In the genomic region with DNA sequence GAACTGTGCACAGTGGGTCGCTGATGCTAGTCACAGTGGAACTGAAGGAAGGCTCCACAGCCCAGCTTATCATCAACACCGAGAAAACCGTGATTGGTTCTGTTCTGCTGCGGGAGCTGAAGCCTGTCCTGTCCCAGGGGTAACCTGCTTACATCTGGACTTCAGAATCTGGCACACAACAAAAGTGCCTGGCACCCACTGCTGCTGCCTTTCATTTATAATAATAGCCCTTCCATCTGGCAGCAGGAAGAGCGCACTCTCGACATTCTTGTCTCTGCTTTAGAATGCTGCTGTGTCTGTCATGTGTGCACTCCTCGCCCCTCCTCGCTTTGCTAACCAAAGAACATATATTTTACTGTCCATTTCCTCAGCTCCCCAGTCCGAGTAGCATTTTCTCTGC, we compare ENCODE assay signal across 23 mouse cellular contexts.
DNase-seq lines count a peak whose midpoint lies in the region; ATAC-seq and TF ChIP-seq lines count a peak whose summit lies in the region.
"Had no signal": no experiment of that assay in that cellular context is flagged by ENCODE, and none has a peak within 500 bp of the region (broad histone marks: within the 10 kb centered on the region; RNA-seq: fewer than 3 reads in every experiment).

No protein-coding gene starts in this region.

- peaks cover 15% of the 10 kb centered on the region for H3K4me1 ChIP-seq in forebrain, embryonic 11.5 days (replicated peaks; ENCODE audit: control insufficient read depth, insufficient read depth, low read length)
- H3K4me1 ChIP-seq in forebrain, postnatal 0 days (ENCODE audit: insufficient read depth) = 0 out of 2 replicates have a peak, but pooled peaks cover 6% of the 10 kb centered on the region
- peaks cover 24% of the 10 kb centered on the region for H3K4me1 ChIP-seq in hindbrain, embryonic 13.5 days (replicated peaks)
- peaks cover 5% of the 10 kb centered on the region; the same call in 1 of the 2 replicates for H3K4me1 ChIP-seq in hindbrain, embryonic 16.5 days (ENCODE audit: control insufficient read depth, insufficient read depth, low read depth, low read length)
- 0 out of 2 replicates have a peak, but pooled peaks cover 4% of the 10 kb centered on the region for H3K4me1 ChIP-seq in heart, postnatal 0 days (ENCODE audit: control insufficient read depth, insufficient read depth)
- H3K4me1 ChIP-seq in intestine, embryonic 15.5 days (replicated peaks) = 0 out of 2 replicates have a peak, but pooled peaks cover 2% of the 10 kb centered on the region

- H3K9me3 ChIP-seq in forebrain, embryonic 11.5 days (ENCODE audit: control insufficient read depth, low read length) = no peaks in the 10 kb centered on the region
- no peaks in the 10 kb centered on the region for H3K9me3 ChIP-seq in forebrain, postnatal 0 days (ENCODE audit: low read length)
- H3K9me3 ChIP-seq in hindbrain, embryonic 13.5 days = no peaks in the 10 kb centered on the region
- H3K9me3 ChIP-seq in hindbrain, embryonic 16.5 days (ENCODE audit: control insufficient read depth, low read length) = no peaks in the 10 kb centered on the region
- no peaks in the 10 kb centered on the region for H3K9me3 ChIP-seq in heart, postnatal 0 days (replicated peaks; ENCODE audit: control insufficient read depth, low read length)
- H3K9me3 ChIP-seq in intestine, embryonic 15.5 days = no peaks in the 10 kb centered on the region
- H3K9me3 ChIP-seq: embryonic facial prominence, embryonic 15.5 days; limb, embryonic 10.5 days; megakaryocyte, embryonic 14.5 days had no signal

- no peak overlapping the region for H3K9ac ChIP-seq in forebrain, embryonic 11.5 days (ENCODE audit: low read length)
- no peak overlapping the region for H3K9ac ChIP-seq in forebrain, postnatal 0 days
- no peak overlapping the region for H3K9ac ChIP-seq in hindbrain, embryonic 13.5 days
- no peak overlapping the region for H3K9ac ChIP-seq in hindbrain, embryonic 16.5 days (ENCODE audit: low read depth, low read length)
- H3K9ac ChIP-seq in heart, postnatal 0 days (replicated peaks; ENCODE audit: low read depth, low read length) = no peak overlapping the region
- no peak overlapping the region for H3K9ac ChIP-seq in intestine, embryonic 15.5 days
- H3K9ac ChIP-seq: embryonic facial prominence, embryonic 15.5 days; liver, postnatal 0 days had no signal

- no peak for TF ChIP-seq CTCF in forebrain, postnatal 0 days (IDR thresholded peaks at IDR 0.05; ENCODE audit: low read depth)
- no peak for TF ChIP-seq CTCF in brain, embryonic 14.5 days (IDR thresholded peaks at IDR 0.05; ENCODE audit: borderline replicate concordance, extremely low read depth, insufficient read depth, insufficient read length)
- TF ChIP-seq CTCF in heart, postnatal 0 days (IDR thresholded peaks at IDR 0.05; ENCODE audit: low read depth) = no peak

- H3K4me3 ChIP-seq in forebrain, embryonic 11.5 days (ENCODE audit: low read depth, low read length) = no peak overlapping the region
- no peak overlapping the region for H3K4me3 ChIP-seq in forebrain, postnatal 0 days (ENCODE audit: low read depth, low read length)
- H3K4me3 ChIP-seq in hindbrain, embryonic 13.5 days = no peak overlapping the region
- no peak overlapping the region for H3K4me3 ChIP-seq in hindbrain, embryonic 16.5 days (ENCODE audit: low read length)
- H3K4me3 ChIP-seq in heart, postnatal 0 days (ENCODE audit: low read depth, low read length) = no peak overlapping the region
- no peak overlapping the region for H3K4me3 ChIP-seq in intestine, embryonic 15.5 days (replicated peaks)
- H3K4me3 ChIP-seq: embryonic facial prominence, embryonic 15.5 days; gastrocnemius, adult 2 months; limb, embryonic 10.5 days; megakaryocyte, embryonic 14.5 days had no signal

- no peak overlapping the region for H3K27ac ChIP-seq in forebrain, embryonic 11.5 days (ENCODE audit: low read depth, low read length)
- no peak overlapping the region for H3K27ac ChIP-seq in forebrain, postnatal 0 days (ENCODE audit: low read depth, low read length)
- 0 out of 2 replicates have a peak overlapping the region, but pooled peaks have one; percentile 37 for H3K27ac ChIP-seq in hindbrain, embryonic 13.5 days
- no peak overlapping the region for H3K27ac ChIP-seq in hindbrain, embryonic 16.5 days (ENCODE audit: low read depth, low read length)
- H3K27ac ChIP-seq in heart, postnatal 0 days (ENCODE audit: low read depth) = 0 out of 2 replicates have a peak overlapping the region, but pooled peaks have one; percentile 30
- H3K27ac ChIP-seq in intestine, embryonic 15.5 days = no peak overlapping the region
- H3K27ac ChIP-seq: embryonic facial prominence, embryonic 15.5 days; gastrocnemius, adult 2 months; limb, embryonic 10.5 days had no signal

- H3K36me3 ChIP-seq in forebrain, embryonic 11.5 days (ENCODE audit: control insufficient read depth, insufficient read depth, low read length) = no peaks in the 10 kb centered on the region; the same call in 1 of the 2 replicates
- no peaks in the 10 kb centered on the region for H3K36me3 ChIP-seq in forebrain, postnatal 0 days (ENCODE audit: insufficient read depth)
- no peaks in the 10 kb centered on the region for H3K36me3 ChIP-seq in hindbrain, embryonic 13.5 days
- no peaks in the 10 kb centered on the region for H3K36me3 ChIP-seq in hindbrain, embryonic 16.5 days (ENCODE audit: control insufficient read depth, insufficient read depth, low read length)
- H3K36me3 ChIP-seq in heart, postnatal 0 days (replicated peaks; ENCODE audit: control insufficient read depth, insufficient read depth, low read length) = no peaks in the 10 kb centered on the region
- no peaks in the 10 kb centered on the region for H3K36me3 ChIP-seq in intestine, embryonic 15.5 days

- no peak for TF ChIP-seq EP300 in heart, postnatal 0 days (IDR thresholded peaks at IDR 0.05; ENCODE audit: low read depth)

- H3K27me3 ChIP-seq in forebrain, embryonic 11.5 days (ENCODE audit: control insufficient read depth, insufficient read depth, low read length) = peaks cover 10% of the 10 kb centered on the region
- H3K27me3 ChIP-seq in forebrain, postnatal 0 days (ENCODE audit: insufficient read depth, low read length) = no peaks in the 10 kb centered on the region
- peaks cover 88% of the 10 kb centered on the region for H3K27me3 ChIP-seq in hindbrain, embryonic 13.5 days
- H3K27me3 ChIP-seq in hindbrain, embryonic 16.5 days (replicated peaks; ENCODE audit: control insufficient read depth, insufficient read depth, low read length) = peaks cover 33% of the 10 kb centered on the region
- no peaks in the 10 kb centered on the region for H3K27me3 ChIP-seq in heart, postnatal 0 days (ENCODE audit: control insufficient read depth, insufficient read depth, low read length)
- no peaks in the 10 kb centered on the region for H3K27me3 ChIP-seq in intestine, embryonic 15.5 days (replicated peaks)
- H3K27me3 ChIP-seq: embryonic facial prominence, embryonic 15.5 days; megakaryocyte, embryonic 14.5 days had no signal

- H3K4me2 ChIP-seq in forebrain, embryonic 11.5 days (ENCODE audit: low read depth, low read length, severe bottlenecking) = no peak overlapping the region
- no peak overlapping the region for H3K4me2 ChIP-seq in forebrain, postnatal 0 days (ENCODE audit: low read depth)
- no peak overlapping the region for H3K4me2 ChIP-seq in hindbrain, embryonic 13.5 days
- no peak overlapping the region for H3K4me2 ChIP-seq in hindbrain, embryonic 16.5 days (ENCODE audit: low read length)
- no peak overlapping the region for H3K4me2 ChIP-seq in heart, postnatal 0 days (ENCODE audit: low read depth, low read length)
- H3K4me2 ChIP-seq in intestine, embryonic 15.5 days (replicated peaks) = no peak overlapping the region
- H3K4me2 ChIP-seq: embryonic facial prominence, embryonic 15.5 days had no signal

- TF ChIP-seq POLR2A in brain, embryonic 14.5 days (IDR thresholded peaks at IDR 0.05; ENCODE audit: borderline replicate concordance, extremely low read depth, insufficient read depth, insufficient read length, poor library complexity, severe bottlenecking) = no peak

- peak; percentile 40 for DNase-seq in forebrain, embryonic 11.5 days (ENCODE audit: low spot score)
- no peak for DNase-seq in forebrain, postnatal 0 days
- DNase-seq in brain, embryonic 14.5 days (ENCODE audit: low read depth) = peak; percentile 70
- DNase-seq in heart, postnatal 0 days (ENCODE audit: low spot score) = peak; percentile 19
- DNase-seq: adrenal gland, postnatal 10 days; cerebellum, adult 11 months; cerebellum, postnatal 14 days; gastrocnemius, adult 2 months; kidney, postnatal 10 days; liver, postnatal 0 days; lung, postnatal 10 days; right cerebral cortex, postnatal 25 days had no signal

- no peak for ATAC-seq in forebrain, embryonic 11.5 days (replicated peaks; ENCODE audit: low FRiP score)
- no peak for ATAC-seq in forebrain, postnatal 0 days
- ATAC-seq in hindbrain, embryonic 13.5 days (ENCODE audit: low FRiP score) = no peak
- no peak; the same call in 1 of the 2 replicates for ATAC-seq in hindbrain, embryonic 16.5 days
- ATAC-seq in heart, postnatal 0 days (ENCODE audit: insufficient read depth, low read depth) = peak; percentile 33; the same call in 1 of the 2 replicates
- no peak for ATAC-seq in megakaryocyte, adult 5-6 weeks (ENCODE audit: poor library complexity, severe bottlenecking)
- no peak for ATAC-seq in intestine, embryonic 15.5 days
- ATAC-seq: activated CD4-positive, CD25-positive, alpha-beta regulatory T cell, adult 4 months; CD4-positive, CD25-positive, alpha-beta regulatory T cell, adult 4 months; intestine, postnatal 0 days; liver, postnatal 0 days; midbrain, embryonic 16.5 days had no signal

- 66% methylated on average over 9 of the region's 9 CpGs for WGBS in forebrain, embryonic 11.5 days
- 47% methylated on average over 9 of the region's 9 CpGs for WGBS in forebrain, postnatal 0 days
- WGBS in hindbrain, embryonic 13.5 days = 59% methylated on average over 9 of the region's 9 CpGs
- WGBS in hindbrain, embryonic 16.5 days = 64% methylated on average over 9 of the region's 9 CpGs
- WGBS in heart, postnatal 0 days = 49% methylated on average over 9 of the region's 9 CpGs
- 69% methylated on average over 9 of the region's 9 CpGs for WGBS in intestine, embryonic 15.5 days

Comparison
In these comparisons a context has a peak if more than half of its experiments do, and no peak if none do; other contexts are left out.
1. H3K27ac ChIP-seq: peak in hindbrain, embryonic 13.5 days (single experiment) and heart, postnatal 0 days (single experiment); none in forebrain, embryonic 11.5 days (single experiment), forebrain, postnatal 0 days (single experiment), hindbrain, embryonic 16.5 days (single experiment) and intestine, embryonic 15.5 days (single experiment).